Mouse (Mus musculus) forebrain, embryonic 12.5 days (tissue): ENCODE data around the gene Mtcl1. TPM values are rescaled to one million over a fixed set of nuclear protein-coding genes. Genes with fewer than 3 reads are reported as not detected.

ENCODE experiments used
- ATAC-seq: fragments of 200-750 bp; cut with Nextera tagmentation; 2 replicates; pipeline ENCODE4 v1.8.0; 2017; ENCODE audit warnings: moderate TSS enrichment; ENCODE audit not compliant: low FRiP score
- H3K27ac ChIP-seq: fragments of 300-500 bp; sonication (generic); 2 replicates; pipeline ENCODE4 v1.5.1; 2016; ENCODE audit warnings: mild to moderate bottlenecking
- H3K27me3 ChIP-seq: fragments of 300-500 bp; sonication (generic); 2 replicates; pipeline ENCODE4 v1.6.1; 2016; ENCODE audit warnings: mild to moderate bottlenecking
- H3K36me3 ChIP-seq: fragments of 300-500 bp; sonication (generic); replicated peaks from 2 replicates; pipeline ENCODE4 v1.6.1; 2016; ENCODE audit warnings: mild to moderate bottlenecking
- H3K4me1 ChIP-seq: fragments of 300-500 bp; sonication (generic); 2 replicates; pipeline ENCODE4 v1.6.1; 2016
- H3K4me2 ChIP-seq: fragments of 300-500 bp; sonication (generic); 2 replicates; pipeline ENCODE4 v1.6.1; 2016; ENCODE audit warnings: mild to moderate bottlenecking, moderate library complexity
- H3K4me3 ChIP-seq: fragments of 300-500 bp; sonication (generic); replicated peaks from 2 replicates; pipeline ENCODE4 v1.5.1; 2016; ENCODE audit warnings: mild to moderate bottlenecking
- H3K9ac ChIP-seq: fragments of 300-500 bp; sonication (generic); 2 replicates; pipeline ENCODE4 v1.6.1; 2016; ENCODE audit warnings: mild to moderate bottlenecking
- H3K9me3 ChIP-seq: fragments of 300-500 bp; sonication (generic); 2 replicates; pipeline ENCODE4 v1.6.1; 2016
- WGBS: fragments of 180-500 bp; shearing (Covaris S2); methylation state at CpG from one replicate; pipeline ENCODE4 v1.1.7; 2016; 5-methylcytosine and 5-hydroxymethylcytosine counted together
- polyA plus RNA-seq: library from polyadenylated mRNA; unstranded; fragments of >200 nt; fragmentation: Nextera tagmentation; extraction: Ambion mirVana; gene quantifications from 2 replicates; pipeline ENCODE4 v1.2.1, GENCODE M21; 2016

The Mtcl1 gene
- polyA plus RNA-seq, 1 experiment from 2014 or later: 43.0 TPM

DNA sequence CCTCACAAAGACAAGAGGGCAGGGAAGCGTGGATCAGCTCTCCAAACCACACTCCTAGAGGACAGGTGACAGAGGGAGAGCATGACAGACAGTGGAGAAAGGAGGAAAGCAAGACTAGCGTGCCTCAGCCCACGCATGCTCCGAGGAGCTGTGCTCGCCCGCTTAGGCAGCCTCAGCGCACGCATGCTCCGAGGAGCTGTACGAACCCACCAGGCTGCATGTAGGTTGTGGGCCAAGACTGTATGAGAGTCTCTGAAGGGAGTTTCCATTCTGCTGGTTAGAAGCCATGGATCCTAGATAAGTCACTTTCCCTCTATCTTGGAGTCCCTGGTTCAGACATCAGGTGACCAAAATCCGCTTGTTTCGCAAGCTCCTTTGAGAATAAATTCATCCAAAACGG, 29.8 kb upstream of the Mtcl1 start:
- Histone ChIP-seq H3K9me3 (0 out of 2 replicates have a peak, but pooled peaks cover 5% of the 10 kb centered on the region), H3K27ac (peak overlapping the region; percentile 93), H3K4me3 (peak overlapping the region; percentile 24), H3K36me3 (no peaks in the 10 kb centered on the region), H3K4me1 (peaks cover 42% of the 10 kb centered on the region), H3K9ac (peak overlapping the region; percentile 54), H3K27me3 (peaks cover 7% of the 10 kb centered on the region; the same call in 1 of the 2 replicates), H3K4me2 (peak overlapping the region; percentile 49)
- 4% methylated on average over 13 of the region's 13 CpGs for WGBS
- ATAC-seq: peak; percentile 86

- H3K36me3 ChIP-seq: no peaks in the 10 kb centered on the region
- 88% methylated on average over 1 of the region's 1 CpGs for WGBS
- peaks cover 13% of the 10 kb centered on the region for H3K4me1 ChIP-seq
- 0 out of 2 replicates have a peak, but pooled peaks cover 9% of the 10 kb centered on the region for H3K9me3 ChIP-seq
- no peaks in the 10 kb centered on the region for H3K27me3 ChIP-seq
- no peak overlapping the region for H3K27ac ChIP-seq
- no peak overlapping the region for H3K9ac ChIP-seq
- H3K4me2 ChIP-seq: no peak overlapping the region
- no peak for ATAC-seq
- H3K4me3 ChIP-seq: no peak overlapping the region
Observed at GRCm38 (mm10) chr17:66473205-66473604, 23.7 kb upstream of the Mtcl1 start.

- 86% methylated on average over 5 of the region's 5 CpGs for WGBS
- peaks cover 11% of the 10 kb centered on the region for H3K4me1 ChIP-seq
- H3K27ac ChIP-seq: no peak overlapping the region
- no peak overlapping the region for H3K4me2 ChIP-seq
- H3K36me3 ChIP-seq: no peaks in the 10 kb centered on the region
- H3K27me3 ChIP-seq: no peaks in the 10 kb centered on the region
- ATAC-seq: no peak
- H3K4me3 ChIP-seq: no peak overlapping the region
- no peak overlapping the region for H3K9ac ChIP-seq
- H3K9me3 ChIP-seq: 0 out of 2 replicates have a peak, but pooled peaks cover 9% of the 10 kb centered on the region
Observed at GRCm38 (mm10) chr17:66471775-66472174, 22.2 kb upstream of the Mtcl1 start.

DNA sequence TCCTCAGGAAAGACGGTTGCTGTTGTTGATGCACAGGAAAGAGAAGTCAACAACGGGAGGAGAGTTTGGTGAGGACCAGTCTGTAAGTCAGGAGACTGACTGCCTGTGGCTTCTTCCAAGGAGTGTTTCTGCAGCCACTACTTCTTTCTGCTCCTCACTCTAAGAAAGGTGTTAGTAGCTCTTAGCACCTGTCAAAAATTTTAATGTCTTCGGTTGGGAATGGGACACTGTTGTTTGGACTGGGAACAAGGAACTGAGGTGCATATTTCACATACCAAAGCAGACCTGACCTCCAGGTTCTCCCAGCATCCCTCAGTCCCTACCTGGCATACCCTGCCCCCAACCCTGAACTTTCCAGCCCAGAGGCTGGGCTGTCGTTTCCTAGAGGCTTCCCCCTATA, 21.7 kb upstream of the Mtcl1 start:
- WGBS: 88% methylated on average over 4 of the region's 4 CpGs
- ATAC-seq: no peak
- H3K9ac ChIP-seq: no peak overlapping the region
- no peak overlapping the region for H3K27ac ChIP-seq
- H3K4me2 ChIP-seq: no peak overlapping the region
- peaks cover 11% of the 10 kb centered on the region for H3K4me1 ChIP-seq
- no peak overlapping the region for H3K4me3 ChIP-seq
- 0 out of 2 replicates have a peak, but pooled peaks cover 9% of the 10 kb centered on the region for H3K9me3 ChIP-seq
- no peaks in the 10 kb centered on the region for H3K36me3 ChIP-seq
- no peaks in the 10 kb centered on the region for H3K27me3 ChIP-seq

GRCm38 (mm10) chr17:66470020-66470419, 20.5 kb upstream of the Mtcl1 start:
- Histone ChIP-seq H3K9me3 (0 out of 2 replicates have a peak, but pooled peaks cover 9% of the 10 kb centered on the region), H3K27me3 (no peaks in the 10 kb centered on the region), H3K4me2 (no peak overlapping the region; the same call in 1 of the 2 replicates), H3K4me3 (no peak overlapping the region), H3K9ac (no peak overlapping the region), H3K4me1 (peaks cover 11% of the 10 kb centered on the region), H3K27ac (peak overlapping the region; percentile 75), H3K36me3 (no peaks in the 10 kb centered on the region)
- 14% methylated on average over 8 of the region's 8 CpGs for WGBS
- ATAC-seq: peak; percentile 61; the same call in 1 of the 2 replicates

GRCm38 (mm10) chr17:66457278-66457677, 7.7 kb upstream of the Mtcl1 start:
- H3K9me3 ChIP-seq: no peaks in the 10 kb centered on the region
- H3K27ac ChIP-seq: no peak overlapping the region
- no peak overlapping the region for H3K4me3 ChIP-seq
- 33% methylated on average over 1 of the region's 1 CpGs for WGBS
- peaks cover 10% of the 10 kb centered on the region for H3K4me1 ChIP-seq
- no peak overlapping the region for H3K9ac ChIP-seq
- H3K36me3 ChIP-seq: no peaks in the 10 kb centered on the region
- no peak for ATAC-seq
- H3K4me2 ChIP-seq: no peak overlapping the region
- peaks cover 6% of the 10 kb centered on the region for H3K27me3 ChIP-seq

DNA sequence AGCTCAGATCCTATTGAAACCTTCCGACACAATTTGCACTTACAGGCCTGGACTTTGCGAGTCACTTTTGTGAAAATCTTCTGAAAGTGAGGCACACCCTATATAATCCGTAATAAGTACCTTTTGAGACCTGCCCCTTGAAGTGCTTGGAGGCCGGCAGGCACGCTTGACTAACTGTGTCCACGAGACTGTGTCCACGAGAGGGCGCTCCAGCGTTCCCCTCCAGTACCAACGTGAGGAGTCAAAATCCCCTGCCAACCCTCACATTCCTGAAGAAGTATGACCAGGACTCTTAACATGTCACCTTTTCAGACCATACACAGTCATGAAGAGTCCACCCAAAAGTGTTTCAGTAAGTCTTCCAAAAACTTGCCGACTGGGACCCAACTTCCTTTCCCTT, 1.6 kb upstream of the Mtcl1 start:
- H3K27ac ChIP-seq: no peak overlapping the region
- no peaks in the 10 kb centered on the region for H3K9me3 ChIP-seq
- H3K4me2 ChIP-seq: peak overlapping the region; percentile 83
- no peak overlapping the region for H3K4me3 ChIP-seq
- under 1% methylated on average over 11 of the region's 11 CpGs for WGBS
- ATAC-seq: no peak
- H3K36me3 ChIP-seq: no peaks in the 10 kb centered on the region
- H3K27me3 ChIP-seq: peaks cover 18% of the 10 kb centered on the region
- peaks cover 43% of the 10 kb centered on the region for H3K4me1 ChIP-seq
- no peak overlapping the region for H3K9ac ChIP-seq

- 3% methylated on average over 18 of the region's 18 CpGs for WGBS
- peak overlapping the region; percentile 83 for H3K4me2 ChIP-seq
- 0 out of 2 replicates have a peak overlapping the region, but pooled peaks have one; percentile 94 for H3K9ac ChIP-seq
- H3K27me3 ChIP-seq: peaks cover 18% of the 10 kb centered on the region
- H3K4me1 ChIP-seq: peaks cover 48% of the 10 kb centered on the region
- no peak for ATAC-seq
- no peak overlapping the region for H3K27ac ChIP-seq
- H3K36me3 ChIP-seq: no peaks in the 10 kb centered on the region
- no peaks in the 10 kb centered on the region for H3K9me3 ChIP-seq
- peak overlapping the region; percentile 94 for H3K4me3 ChIP-seq
Observed at GRCm38 (mm10) chr17:66450526-66451070, 1.0 kb upstream of the Mtcl1 start.

DNA sequence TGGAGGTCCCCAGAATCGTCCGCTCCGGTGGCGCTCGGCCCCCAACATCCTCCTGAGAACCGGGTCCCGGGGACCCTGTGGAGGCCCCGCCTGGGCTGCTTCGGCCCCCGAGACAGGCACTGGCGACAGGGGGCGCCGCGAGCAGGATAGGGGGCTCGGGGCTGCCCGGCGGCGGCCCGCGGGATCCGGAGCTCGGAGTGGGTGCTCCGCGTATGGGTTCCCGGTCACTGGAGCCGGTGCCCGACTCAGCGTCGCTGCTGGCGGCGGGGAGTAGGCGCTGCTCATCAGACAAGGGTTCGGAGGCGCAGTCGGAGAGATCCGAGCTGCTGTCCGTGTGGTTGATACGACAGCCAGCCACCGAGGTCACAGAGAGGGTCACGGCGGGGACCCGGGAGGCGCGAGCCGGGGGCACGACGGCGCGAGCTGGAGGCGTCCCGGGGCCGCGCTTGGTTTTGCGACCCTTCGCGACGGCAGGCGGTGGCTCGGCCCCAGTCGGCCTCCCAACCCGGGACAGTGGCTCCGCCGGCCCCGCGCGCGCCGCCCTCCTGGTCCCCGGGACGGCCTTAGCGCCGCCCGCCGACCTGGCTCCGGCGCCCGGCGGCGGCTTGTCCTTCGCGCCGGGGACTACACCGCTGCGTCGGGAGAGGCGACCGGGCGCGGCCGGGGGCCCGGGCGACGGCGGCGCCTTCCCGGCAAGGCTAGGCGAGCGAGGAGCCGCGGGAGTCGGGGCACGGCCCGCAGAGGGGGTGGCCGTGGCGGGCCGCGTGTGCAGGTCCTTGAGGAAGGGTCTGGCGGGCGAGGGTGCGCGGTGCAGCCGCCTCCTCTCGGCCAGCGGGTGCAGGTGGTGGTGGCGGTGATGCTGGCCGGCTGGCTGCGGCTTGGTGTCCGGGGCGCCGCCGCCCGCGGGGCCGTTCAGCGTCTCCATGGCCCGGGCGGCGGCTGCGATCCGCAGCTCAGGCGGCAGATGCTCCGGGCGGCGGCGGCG, 837 bp downstream of the Mtcl1 start:
- peaks cover 66% of the 10 kb centered on the region for H3K4me1 ChIP-seq
- H3K36me3 ChIP-seq: no peaks in the 10 kb centered on the region
- H3K27me3 ChIP-seq: peaks cover 18% of the 10 kb centered on the region
- peak overlapping the region; percentile 94 for H3K9ac ChIP-seq
- peak overlapping the region; percentile 83 for H3K4me2 ChIP-seq
- peak; percentile 44 for ATAC-seq
- under 1% methylated on average over 119 of the region's 136 CpGs for WGBS
- H3K4me3 ChIP-seq: peak overlapping the region; percentile 94
- no peaks in the 10 kb centered on the region for H3K9me3 ChIP-seq
- peak overlapping the region; percentile 95 for H3K27ac ChIP-seq

GRCm38 (mm10) chr17:66447978-66448377, 1.6 kb downstream of the Mtcl1 start:
- peak overlapping the region; percentile 83 for H3K4me2 ChIP-seq
- peak overlapping the region; percentile 94 for H3K9ac ChIP-seq
- ATAC-seq: no peak
- H3K4me1 ChIP-seq: peaks cover 71% of the 10 kb centered on the region
- peak overlapping the region; percentile 94 for H3K4me3 ChIP-seq
- peak overlapping the region; percentile 95; the same call in 1 of the 2 replicates for H3K27ac ChIP-seq
- H3K27me3 ChIP-seq: peaks cover 18% of the 10 kb centered on the region
- WGBS: under 1% methylated on average over 13 of the region's 13 CpGs
- H3K9me3 ChIP-seq: no peaks in the 10 kb centered on the region
- H3K36me3 ChIP-seq: no peaks in the 10 kb centered on the region

DNA sequence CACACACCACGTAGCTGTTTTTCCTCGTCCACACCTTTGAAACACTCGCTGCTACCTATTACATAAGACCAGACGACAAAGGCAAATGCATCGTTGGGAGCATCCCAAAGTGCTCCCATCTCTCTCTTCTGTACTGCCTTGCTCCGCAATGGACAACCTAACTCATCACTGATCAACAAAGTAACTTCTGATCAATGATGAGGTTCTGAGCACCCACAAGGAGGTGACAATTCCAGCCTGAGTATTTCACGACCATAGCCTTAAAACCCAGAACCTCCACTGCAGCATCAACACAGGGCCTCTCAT, 2.6 kb downstream of the Mtcl1 start:
- peak overlapping the region; percentile 83 for H3K4me2 ChIP-seq
- peaks cover 9% of the 10 kb centered on the region; the same call in 1 of the 2 replicates for H3K27me3 ChIP-seq
- no peaks in the 10 kb centered on the region for H3K9me3 ChIP-seq
- WGBS: 27% methylated on average over 7 of the region's 7 CpGs
- no peaks in the 10 kb centered on the region for H3K36me3 ChIP-seq
- peak overlapping the region; percentile 94 for H3K4me3 ChIP-seq
- no peak overlapping the region for H3K27ac ChIP-seq
- ATAC-seq: no peak
- peak overlapping the region; percentile 94 for H3K9ac ChIP-seq
- H3K4me1 ChIP-seq: peaks cover 72% of the 10 kb centered on the region

DNA sequence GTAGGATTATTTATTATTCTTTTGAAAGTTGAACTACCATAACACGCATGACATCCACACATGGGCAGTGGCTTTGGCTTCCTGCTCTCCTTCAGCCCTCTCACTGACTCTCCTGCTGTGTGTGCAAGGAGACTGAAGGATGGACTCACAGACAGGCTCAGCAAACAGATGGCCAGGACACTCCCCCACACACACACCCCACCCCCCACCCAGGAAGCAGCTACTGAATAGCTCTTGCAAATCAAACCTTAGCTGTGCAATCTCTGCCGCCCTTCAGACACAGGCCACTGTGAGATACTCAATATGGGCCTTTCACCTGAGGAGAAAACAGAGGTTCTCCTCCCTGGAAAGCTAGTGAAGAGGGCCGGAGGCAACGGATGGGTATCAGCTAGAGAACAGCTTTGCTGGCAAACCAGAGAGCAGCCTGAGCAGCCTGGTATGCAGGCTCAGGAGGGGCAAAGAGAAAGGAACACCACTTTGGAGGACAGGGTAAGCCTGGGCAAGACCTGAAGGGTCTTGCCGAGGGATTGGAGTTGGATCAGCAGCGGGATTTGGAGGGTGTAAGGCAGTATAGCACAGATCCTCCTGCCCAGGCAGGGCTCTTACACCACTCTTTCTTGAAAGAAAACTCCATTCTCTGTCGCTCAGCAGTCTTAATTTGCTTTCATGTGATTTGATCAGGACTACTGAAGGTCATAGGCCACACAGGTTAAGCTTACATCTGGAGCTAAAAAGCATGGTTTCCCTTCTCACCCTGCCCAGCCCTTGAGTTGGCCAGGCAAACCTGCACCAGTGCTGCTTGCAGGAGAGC, 3.1 kb downstream of the Mtcl1 start:
- H3K9me3 ChIP-seq: no peaks in the 10 kb centered on the region
- peak overlapping the region; percentile 94 for H3K9ac ChIP-seq
- H3K4me3 ChIP-seq: peak overlapping the region; percentile 94
- H3K27me3 ChIP-seq: peaks cover 9% of the 10 kb centered on the region; the same call in 1 of the 2 replicates
- H3K27ac ChIP-seq: peak overlapping the region; percentile 48
- H3K4me1 ChIP-seq: peaks cover 74% of the 10 kb centered on the region
- no peak for ATAC-seq
- peak overlapping the region; percentile 83 for H3K4me2 ChIP-seq
- H3K36me3 ChIP-seq: no peaks in the 10 kb centered on the region
- 26% methylated on average over 7 of the region's 7 CpGs for WGBS
